Mouse (Mus musculus): ENCODE data around the gene Myo1d. TPM values are rescaled to one million over a fixed set of nuclear protein-coding genes. Genes with fewer than 3 reads are reported as not detected.

Gene Myo1d
- polyA plus RNA-seq, 1 experiment from 2014 or later = 21.6 TPM

DNA sequence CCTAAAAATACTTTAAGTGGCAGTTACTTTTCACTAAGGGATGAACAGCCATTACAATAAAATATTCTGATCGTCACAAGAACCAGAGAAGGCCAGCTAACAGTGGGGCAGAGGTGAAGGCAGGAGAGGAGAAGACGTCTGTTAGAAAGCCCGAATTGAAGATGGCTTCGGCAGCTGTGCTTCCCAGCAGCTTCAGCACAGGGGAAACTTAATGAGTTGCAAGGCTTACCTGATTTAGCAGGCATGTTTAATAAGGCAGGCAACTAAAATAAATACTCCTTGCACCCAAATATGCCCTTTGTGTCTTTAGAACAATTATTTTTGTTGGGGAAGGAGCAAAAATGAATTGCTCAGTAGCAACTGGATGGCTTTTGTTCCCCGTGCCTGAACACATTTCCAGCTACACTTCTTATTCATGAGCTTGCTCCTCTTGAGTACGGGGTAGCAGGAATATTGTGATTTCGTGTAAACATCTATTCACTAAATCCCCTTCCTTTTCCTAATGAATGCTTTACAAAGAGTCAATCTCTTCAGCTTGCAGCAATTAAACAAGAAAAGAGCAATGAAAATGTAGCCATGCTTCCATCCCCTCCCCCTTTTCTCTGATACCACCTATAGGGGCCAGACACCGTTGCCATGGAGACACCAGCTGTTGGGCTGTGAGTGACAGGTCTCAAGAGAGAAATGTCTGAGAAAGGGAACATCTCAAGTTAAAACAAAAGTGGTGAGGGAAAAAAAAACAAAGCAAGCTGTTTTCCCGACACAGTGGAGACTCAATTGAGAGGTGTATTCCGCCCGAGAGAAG lies 157.4 kb downstream of the Myo1d start:
- 43% methylated on average over 11 of the region's 11 CpGs for WGBS

DNA sequence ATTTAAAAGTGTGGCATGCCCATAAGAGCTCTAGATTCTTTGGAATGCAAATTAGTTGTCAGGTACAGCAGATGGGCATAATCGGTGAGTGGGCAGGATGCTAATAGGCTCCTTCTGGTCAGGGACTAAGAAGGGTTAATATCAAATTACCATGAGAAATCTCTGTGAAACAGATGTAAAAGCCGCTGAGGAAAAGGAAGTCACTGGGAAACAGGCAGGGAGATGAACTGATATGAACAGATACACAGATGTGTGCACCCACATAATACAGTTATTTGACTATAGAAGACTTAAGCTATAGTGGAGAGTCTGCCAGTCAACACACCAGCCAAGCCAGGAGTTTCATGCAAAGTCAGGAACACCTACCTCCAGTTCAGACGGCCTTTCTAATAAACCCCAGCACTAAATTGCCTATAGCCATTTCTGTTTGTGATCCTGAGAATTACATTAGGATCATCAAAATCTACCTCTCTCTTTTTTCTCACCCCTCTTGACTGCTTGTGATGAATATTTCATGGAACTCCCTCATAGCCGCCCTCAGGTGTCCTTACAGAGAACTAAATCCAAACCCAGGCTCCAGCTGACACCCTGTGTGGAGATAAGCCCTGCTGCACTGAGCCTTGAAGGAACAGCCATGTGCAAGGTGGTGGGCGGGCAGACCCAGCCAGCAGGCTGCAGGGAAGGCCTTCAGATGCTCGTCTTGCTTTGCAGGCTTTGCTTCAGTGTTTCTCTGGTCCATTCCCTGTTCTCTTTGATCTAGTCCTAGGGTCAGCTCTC lies 164.7 kb downstream of the Myo1d start:
- Histone ChIP-seq H3K27me3 (ENCODE audit: control insufficient read depth, insufficient read depth, low read length) (no peaks in the 10 kb centered on the region), H3K4me3 (ENCODE audit: low read depth, low read length) (no peak overlapping the region), H3K36me3 (ENCODE audit: control insufficient read depth, insufficient read depth, low read length) (no peaks in the 10 kb centered on the region; the same call in 1 of the 2 replicates), H3K9me3 (ENCODE audit: control insufficient read depth, low read length) (no peaks in the 10 kb centered on the region), H3K4me1 (replicated peaks; ENCODE audit: control insufficient read depth, insufficient read depth) (no peaks in the 10 kb centered on the region), H3K27ac (replicated peaks) (no peak overlapping the region), H3K4me2 (replicated peaks; ENCODE audit: low read depth) (no peak overlapping the region), H3K9ac (ENCODE audit: low read length) (no peak overlapping the region)
- ATAC-seq (ENCODE audit: low FRiP score, low TSS enrichment) (no peak), DNase-seq (ENCODE audit: low spot score) (no peak)
- WGBS = 54% methylated on average over 6 of the region's 6 CpGs
- TF ChIP-seq CTCF (IDR thresholded peaks at IDR 0.05; ENCODE audit: low read depth) (no peak), EP300 (optimal IDR thresholded peaks at IDR 0.05) (no peak)

More for the DNA sequence above, 157.4 kb downstream of the Myo1d start:
- H3K4me3 ChIP-seq (ENCODE audit: low read depth, low read length) = no peak overlapping the region
- H3K9ac ChIP-seq (ENCODE audit: low read length) = no peak overlapping the region
- H3K27me3 ChIP-seq (ENCODE audit: control insufficient read depth, insufficient read depth, low read length) = no peaks in the 10 kb centered on the region
- ATAC-seq (ENCODE audit: low FRiP score, low TSS enrichment) = no peak
- H3K4me2 ChIP-seq (replicated peaks; ENCODE audit: low read depth) = no peak overlapping the region
- TF ChIP-seq CTCF (IDR thresholded peaks at IDR 0.05; ENCODE audit: low read depth) (no peak), EP300 (optimal IDR thresholded peaks at IDR 0.05) (no peak)
- no peak for DNase-seq (ENCODE audit: low spot score)
- H3K36me3 ChIP-seq (ENCODE audit: control insufficient read depth, insufficient read depth, low read length) = no peaks in the 10 kb centered on the region
- H3K27ac ChIP-seq (replicated peaks) = no peak overlapping the region
- H3K4me1 ChIP-seq (replicated peaks; ENCODE audit: control insufficient read depth, insufficient read depth) = no peaks in the 10 kb centered on the region
- H3K9me3 ChIP-seq (ENCODE audit: control insufficient read depth, low read length) = no peaks in the 10 kb centered on the region

DNA sequence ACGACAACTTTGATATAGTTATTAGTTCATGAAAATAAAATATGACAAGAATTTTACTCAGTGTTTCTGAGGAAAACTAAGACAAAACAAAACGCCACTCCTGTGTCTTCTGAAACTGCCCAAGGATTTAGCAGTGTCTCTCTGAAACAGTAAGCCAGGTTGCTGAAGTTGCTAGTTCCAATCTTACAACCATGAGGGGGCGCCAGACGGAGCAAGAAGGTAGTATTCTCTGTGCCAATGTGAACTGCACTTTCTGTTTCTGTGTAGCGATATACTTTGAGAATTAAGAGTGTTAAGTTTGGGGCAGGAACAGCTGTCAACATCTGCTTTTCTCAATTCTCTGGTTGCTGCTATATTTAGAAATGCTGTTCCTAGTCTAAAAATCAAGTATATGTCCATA lies 165.4 kb downstream of the Myo1d start:
- no peak overlapping the region for H3K27ac ChIP-seq (replicated peaks)
- DNase-seq (ENCODE audit: low spot score) (peak; percentile 40), ATAC-seq (ENCODE audit: low FRiP score, low TSS enrichment) (no peak)
- no peak overlapping the region for H3K4me3 ChIP-seq (ENCODE audit: low read depth, low read length)
- no peaks in the 10 kb centered on the region for H3K27me3 ChIP-seq (ENCODE audit: control insufficient read depth, insufficient read depth, low read length)
- 39% methylated on average over 5 of the region's 5 CpGs for WGBS
- no peak overlapping the region for H3K4me2 ChIP-seq (replicated peaks; ENCODE audit: low read depth)
- no peaks in the 10 kb centered on the region for H3K4me1 ChIP-seq (replicated peaks; ENCODE audit: control insufficient read depth, insufficient read depth)
- H3K9ac ChIP-seq (ENCODE audit: low read length) = no peak overlapping the region
- TF ChIP-seq EP300 (optimal IDR thresholded peaks at IDR 0.05) (no peak), CTCF (IDR thresholded peaks at IDR 0.05; ENCODE audit: low read depth) (peak; percentile 65)
- H3K36me3 ChIP-seq (ENCODE audit: control insufficient read depth, insufficient read depth, low read length) = no peaks in the 10 kb centered on the region; the same call in 1 of the 2 replicates
- H3K9me3 ChIP-seq (ENCODE audit: control insufficient read depth, low read length) = no peaks in the 10 kb centered on the region

DNA sequence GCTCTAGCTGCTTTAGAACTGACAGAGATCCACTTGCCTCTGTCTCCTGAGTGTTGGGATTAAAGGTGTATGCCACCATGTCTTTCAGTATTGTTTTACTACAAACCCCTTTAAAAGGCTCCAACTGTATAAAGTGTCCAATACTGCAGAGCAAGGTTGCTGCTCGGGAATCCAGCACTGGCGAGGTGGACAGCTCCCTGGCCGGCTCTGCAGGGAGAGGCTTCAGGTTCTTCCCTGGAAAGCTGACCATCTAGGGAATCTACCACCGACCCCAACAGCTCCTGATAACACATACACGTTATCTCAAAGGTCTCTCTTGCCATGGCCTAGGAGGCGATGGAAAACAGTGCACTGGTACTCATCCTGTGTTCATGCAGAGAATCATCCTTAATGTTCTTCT lies 166.3 kb downstream of the Myo1d start:
- H3K4me1 ChIP-seq (replicated peaks; ENCODE audit: control insufficient read depth, insufficient read depth) = no peaks in the 10 kb centered on the region
- no peak overlapping the region for H3K27ac ChIP-seq (replicated peaks)
- DNase-seq (ENCODE audit: low spot score) = peak; percentile 59
- H3K4me2 ChIP-seq (replicated peaks; ENCODE audit: low read depth) = no peak overlapping the region
- H3K36me3 ChIP-seq (ENCODE audit: control insufficient read depth, insufficient read depth, low read length) = no peaks in the 10 kb centered on the region; the same call in 1 of the 2 replicates
- no peaks in the 10 kb centered on the region for H3K9me3 ChIP-seq (ENCODE audit: control insufficient read depth, low read length)
- H3K27me3 ChIP-seq (ENCODE audit: control insufficient read depth, insufficient read depth, low read length) = no peaks in the 10 kb centered on the region
- TF ChIP-seq EP300 (optimal IDR thresholded peaks at IDR 0.05) = no peak
- no peak for TF ChIP-seq CTCF (IDR thresholded peaks at IDR 0.05; ENCODE audit: low read depth)
- H3K4me3 ChIP-seq (ENCODE audit: low read depth, low read length) = no peak overlapping the region
- ATAC-seq (ENCODE audit: low FRiP score, low TSS enrichment) = no peak
- no peak overlapping the region for H3K9ac ChIP-seq (ENCODE audit: low read length)
- WGBS = 8% methylated on average over 6 of the region's 6 CpGs

DNA sequence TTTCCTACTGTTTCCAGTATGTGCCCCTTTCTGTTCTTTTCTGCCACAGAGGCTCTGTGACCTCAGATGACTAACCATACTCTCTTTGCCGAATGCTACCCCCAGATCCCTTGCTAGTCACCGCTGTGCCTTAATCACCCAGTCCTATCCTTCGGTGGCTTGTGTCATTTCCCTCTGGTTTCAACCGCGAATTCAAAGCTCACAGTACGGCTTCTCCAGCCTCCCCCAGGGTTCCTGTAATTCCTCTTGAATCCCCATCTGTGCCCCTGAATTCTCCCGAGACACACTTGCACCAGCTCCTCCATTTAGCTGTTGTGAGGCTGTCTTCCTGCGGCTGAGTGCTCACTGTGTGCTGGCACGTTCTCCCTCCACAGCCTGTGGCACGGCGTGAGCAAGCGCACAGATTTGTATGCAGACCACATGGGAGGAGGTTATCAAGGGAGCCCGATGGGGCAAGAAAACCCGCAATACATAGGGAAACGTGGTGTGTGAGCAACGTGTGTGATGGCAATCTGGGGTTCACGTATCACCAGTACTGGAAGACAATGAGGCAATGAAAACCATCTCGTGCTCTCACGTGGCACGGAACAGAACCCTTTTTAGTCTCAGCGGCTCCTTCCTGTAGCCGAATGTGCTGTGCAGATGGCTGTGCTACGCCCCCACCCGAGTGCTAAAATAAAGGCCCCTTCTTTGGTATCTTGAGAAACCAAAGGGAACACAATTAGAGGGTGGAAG lies 177.0 kb downstream of the Myo1d start:
- 19% methylated on average over 24 of the region's 24 CpGs for WGBS
- no peak overlapping the region for H3K4me3 ChIP-seq (ENCODE audit: low read depth, low read length)

More for the DNA sequence above, 177.0 kb downstream of the Myo1d start:
- Histone ChIP-seq H3K9me3 (ENCODE audit: control insufficient read depth, low read length) (no peaks in the 10 kb centered on the region), H3K4me2 (replicated peaks; ENCODE audit: low read depth) (peak overlapping the region; percentile 35), H3K27me3 (ENCODE audit: control insufficient read depth, insufficient read depth, low read length) (no peaks in the 10 kb centered on the region), H3K4me1 (replicated peaks; ENCODE audit: control insufficient read depth, insufficient read depth) (no peaks in the 10 kb centered on the region), H3K36me3 (ENCODE audit: control insufficient read depth, insufficient read depth, low read length) (no peaks in the 10 kb centered on the region), H3K9ac (ENCODE audit: low read length) (peak overlapping the region; percentile 35; the same call in 1 of the 2 replicates), H3K27ac (replicated peaks) (no peak overlapping the region)
- TF ChIP-seq EP300 (optimal IDR thresholded peaks at IDR 0.05) (no peak), CTCF (IDR thresholded peaks at IDR 0.05; ENCODE audit: low read depth) (no peak)
- ATAC-seq (ENCODE audit: low FRiP score, low TSS enrichment) (no peak), DNase-seq (ENCODE audit: low spot score) (no peak)
